Mouse (Mus musculus): ENCODE results near the gene Vps50. TPM values are rescaled to one million over a fixed set of nuclear protein-coding genes. Genes with fewer than 3 reads are reported as not detected.
"Not testable (repeated sequence)": the region's sequence is repeated elsewhere in the genome, so short reads cannot be mapped to it uniquely, and the experiment has no call there.

Gene Vps50
- polyA plus RNA-seq, 1 experiment from 2014 or later = 27.0 TPM

DNA sequence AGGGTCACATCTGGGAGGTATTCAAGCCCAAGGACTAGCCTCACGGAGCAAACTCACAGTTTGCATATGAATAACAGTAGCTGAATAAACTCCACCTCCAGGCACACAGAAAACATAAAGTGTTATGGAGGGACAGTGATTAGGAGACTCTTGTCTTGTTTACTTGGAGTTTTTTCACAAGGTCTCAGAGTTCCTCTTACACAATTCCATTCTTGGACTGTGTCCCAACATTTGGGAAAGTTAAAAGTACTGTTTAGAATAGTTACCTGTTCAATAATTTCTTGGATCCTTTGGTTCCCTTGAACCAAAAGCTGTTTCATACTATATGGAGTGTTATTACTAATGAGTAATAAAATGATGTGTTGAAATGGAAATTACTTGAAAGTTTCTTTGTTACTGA is 46.8 kb downstream of the Vps50 start:
- DNase-seq (ENCODE audit: low spot score) = no peak
- no peak for ATAC-seq (replicated peaks; ENCODE audit: low FRiP score)
- WGBS = 83% methylated on average over 1 of the region's 1 CpGs
- H3K4me3 ChIP-seq (ENCODE audit: low read depth, low read length) = no peak overlapping the region
- H3K36me3 ChIP-seq (ENCODE audit: control insufficient read depth, insufficient read depth, low read length) = no peaks in the 10 kb centered on the region
- H3K4me1 ChIP-seq (replicated peaks; ENCODE audit: control insufficient read depth, insufficient read depth, low read length) = no peaks in the 10 kb centered on the region
- no peaks in the 10 kb centered on the region for H3K27me3 ChIP-seq (replicated peaks; ENCODE audit: control insufficient read depth, insufficient read depth, low read length)
- no peaks in the 10 kb centered on the region for H3K9me3 ChIP-seq (ENCODE audit: control insufficient read depth, low read length)
- H3K27ac ChIP-seq (ENCODE audit: low read depth, low read length) = no peak overlapping the region
- H3K9ac ChIP-seq (ENCODE audit: low read depth, low read length) = no peak overlapping the region
- H3K4me2 ChIP-seq = no peak overlapping the region

DNA sequence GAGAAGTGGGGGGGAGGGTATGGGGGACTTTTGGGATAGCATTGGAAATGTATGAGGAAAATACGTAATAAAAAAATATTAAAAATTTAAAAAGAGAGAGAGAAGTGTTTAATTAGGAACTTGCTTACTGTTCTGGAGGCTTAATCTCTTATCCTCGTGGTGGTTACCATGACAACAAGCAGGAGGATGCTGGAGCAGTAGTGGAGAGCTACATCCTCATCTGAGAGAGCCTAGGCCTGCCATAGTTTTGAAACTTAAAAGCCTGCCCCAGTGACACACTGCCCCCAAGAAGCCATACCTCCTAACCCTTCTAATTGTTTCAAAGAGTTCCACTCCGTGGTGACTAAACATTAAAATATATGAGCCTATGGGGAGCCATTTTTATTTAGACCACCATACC is 50.8 kb downstream of the Vps50 start:
- Histone ChIP-seq H3K9me3 (ENCODE audit: control insufficient read depth, low read length) (no peaks in the 10 kb centered on the region), H3K27ac (ENCODE audit: low read depth, low read length) (no peak overlapping the region), H3K4me3 (ENCODE audit: low read depth, low read length) (no peak overlapping the region), H3K36me3 (ENCODE audit: control insufficient read depth, insufficient read depth, low read length) (no peaks in the 10 kb centered on the region), H3K27me3 (replicated peaks; ENCODE audit: control insufficient read depth, insufficient read depth, low read length) (no peaks in the 10 kb centered on the region), H3K4me2 (no peak overlapping the region), H3K4me1 (replicated peaks; ENCODE audit: control insufficient read depth, insufficient read depth, low read length) (no peaks in the 10 kb centered on the region), H3K9ac (ENCODE audit: low read depth, low read length) (no peak overlapping the region)
- ATAC-seq (replicated peaks; ENCODE audit: low FRiP score) = 0 out of 2 replicates have a peak, but pooled peaks have one; percentile 15
- 79% methylated on average over 3 of the region's 3 CpGs for WGBS
- no peak for DNase-seq (ENCODE audit: low spot score)

DNA sequence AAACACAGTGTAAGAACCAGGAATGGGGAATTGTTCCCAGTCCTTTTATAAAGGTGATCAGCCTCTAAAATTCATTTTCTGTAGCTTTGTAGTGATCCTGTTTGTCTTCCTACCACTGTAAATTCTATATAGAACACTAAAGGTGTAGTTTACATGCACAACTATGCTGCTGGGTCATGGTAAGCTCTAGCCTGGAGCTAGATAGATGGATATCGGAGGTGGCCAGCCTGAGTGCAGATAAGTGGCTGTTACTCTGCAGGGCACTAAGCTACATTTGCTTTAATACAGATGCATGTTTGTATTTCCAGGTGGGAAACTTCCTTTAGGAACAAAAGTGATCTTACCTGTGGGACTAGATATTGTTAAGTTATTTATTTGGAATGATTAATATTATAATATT is 51.8 kb downstream of the Vps50 start:
- Histone ChIP-seq H3K4me1 (replicated peaks; ENCODE audit: control insufficient read depth, insufficient read depth, low read length) (no peaks in the 10 kb centered on the region), H3K4me2 (no peak overlapping the region), H3K27me3 (replicated peaks; ENCODE audit: control insufficient read depth, insufficient read depth, low read length) (no peaks in the 10 kb centered on the region), H3K27ac (ENCODE audit: low read depth, low read length) (no peak overlapping the region), H3K9me3 (ENCODE audit: control insufficient read depth, low read length) (no peaks in the 10 kb centered on the region), H3K4me3 (ENCODE audit: low read depth, low read length) (no peak overlapping the region), H3K36me3 (ENCODE audit: control insufficient read depth, insufficient read depth, low read length) (no peaks in the 10 kb centered on the region), H3K9ac (ENCODE audit: low read depth, low read length) (no peak overlapping the region)
- 85% methylated on average over 1 of the region's 1 CpGs for WGBS
- ATAC-seq (replicated peaks; ENCODE audit: low FRiP score) (0 out of 2 replicates have a peak, but pooled peaks have one; percentile 63), DNase-seq (ENCODE audit: low spot score) (no peak)

GRCm38 (mm10) chr6:3552681-3553080 is 54.5 kb downstream of the Vps50 start:
- not testable (repeated sequence) for H3K9ac ChIP-seq (ENCODE audit: low read depth, low read length); H3K4me3 ChIP-seq (ENCODE audit: low read depth, low read length); H3K4me2 ChIP-seq; H3K27me3 ChIP-seq (replicated peaks; ENCODE audit: control insufficient read depth, insufficient read depth, low read length); H3K4me1 ChIP-seq (replicated peaks; ENCODE audit: control insufficient read depth, insufficient read depth, low read length); H3K27ac ChIP-seq (ENCODE audit: low read depth, low read length); DNase-seq (ENCODE audit: low spot score); H3K36me3 ChIP-seq (ENCODE audit: control insufficient read depth, insufficient read depth, low read length); H3K9me3 ChIP-seq (ENCODE audit: control insufficient read depth, low read length)
- WGBS = 84% methylated on average over 9 of the region's 9 CpGs
- ATAC-seq (replicated peaks; ENCODE audit: low FRiP score) = 0 out of 2 replicates have a peak, but pooled peaks have one; percentile 43

DNA sequence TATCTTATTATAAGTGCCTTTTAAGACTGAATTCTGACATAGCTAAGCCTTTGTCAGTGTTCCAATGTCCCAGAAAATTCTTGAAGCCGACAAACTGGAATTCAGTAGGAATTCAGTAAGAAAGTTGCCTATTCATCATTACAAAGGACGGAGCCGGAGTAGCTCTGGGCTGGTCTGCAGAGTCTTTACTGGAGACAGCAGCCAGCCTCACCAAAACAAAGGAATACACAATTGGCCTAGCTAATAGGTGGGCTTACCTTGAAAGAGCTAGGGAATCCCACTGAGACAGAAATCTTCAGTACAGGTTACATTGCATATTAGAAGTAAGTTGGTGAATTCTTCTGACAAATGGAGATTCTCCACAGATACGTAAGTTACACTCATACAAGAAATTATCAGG is 59.0 kb downstream of the Vps50 start:
- Histone ChIP-seq H3K4me1 (replicated peaks; ENCODE audit: control insufficient read depth, insufficient read depth, low read length) (no peaks in the 10 kb centered on the region), H3K9ac (ENCODE audit: low read depth, low read length) (no peak overlapping the region), H3K4me2 (no peak overlapping the region), H3K9me3 (ENCODE audit: control insufficient read depth, low read length) (no peaks in the 10 kb centered on the region), H3K4me3 (ENCODE audit: low read depth, low read length) (no peak overlapping the region), H3K36me3 (ENCODE audit: control insufficient read depth, insufficient read depth, low read length) (no peaks in the 10 kb centered on the region), H3K27ac (ENCODE audit: low read depth, low read length) (no peak overlapping the region), H3K27me3 (replicated peaks; ENCODE audit: control insufficient read depth, insufficient read depth, low read length) (no peaks in the 10 kb centered on the region)
- DNase-seq (ENCODE audit: low spot score) (no peak), ATAC-seq (replicated peaks; ENCODE audit: low FRiP score) (no peak)
- 89% methylated on average over 4 of the region's 4 CpGs for WGBS

- DNase-seq (ENCODE audit: low spot score) = no peak
- no peak overlapping the region for H3K27ac ChIP-seq (ENCODE audit: low read depth, low read length)
- no peak overlapping the region for H3K4me3 ChIP-seq (ENCODE audit: low read depth, low read length)
- no peak overlapping the region for H3K4me2 ChIP-seq
- ATAC-seq (replicated peaks; ENCODE audit: low FRiP score) = no peak
- 69% methylated on average over 5 of the region's 5 CpGs for WGBS
- H3K4me1 ChIP-seq (replicated peaks; ENCODE audit: control insufficient read depth, insufficient read depth, low read length) = 0 out of 2 replicates have a peak, but pooled peaks cover 2% of the 10 kb centered on the region
- no peaks in the 10 kb centered on the region for H3K36me3 ChIP-seq (ENCODE audit: control insufficient read depth, insufficient read depth, low read length)
- no peaks in the 10 kb centered on the region for H3K9me3 ChIP-seq (ENCODE audit: control insufficient read depth, low read length)
- H3K9ac ChIP-seq (ENCODE audit: low read depth, low read length) = no peak overlapping the region
- no peaks in the 10 kb centered on the region for H3K27me3 ChIP-seq (replicated peaks; ENCODE audit: control insufficient read depth, insufficient read depth, low read length)
Observed at GRCm38 (mm10) chr6:3560009-3560408, 61.8 kb downstream of the Vps50 start.

GRCm38 (mm10) chr6:3562301-3562700 is 64.1 kb downstream of the Vps50 start:
- no peak for DNase-seq (ENCODE audit: low spot score)
- ATAC-seq (replicated peaks; ENCODE audit: low FRiP score) = no peak
- no peak overlapping the region for H3K27ac ChIP-seq (ENCODE audit: low read depth, low read length)
- H3K36me3 ChIP-seq (ENCODE audit: control insufficient read depth, insufficient read depth, low read length) = no peaks in the 10 kb centered on the region
- no peaks in the 10 kb centered on the region for H3K27me3 ChIP-seq (replicated peaks; ENCODE audit: control insufficient read depth, insufficient read depth, low read length)
- no peaks in the 10 kb centered on the region for H3K9me3 ChIP-seq (ENCODE audit: control insufficient read depth, low read length)
- H3K4me3 ChIP-seq (ENCODE audit: low read depth, low read length) = no peak overlapping the region
- no peak overlapping the region for H3K9ac ChIP-seq (ENCODE audit: low read depth, low read length)
- H3K4me2 ChIP-seq = no peak overlapping the region
- H3K4me1 ChIP-seq (replicated peaks; ENCODE audit: control insufficient read depth, insufficient read depth, low read length) = peaks cover 7% of the 10 kb centered on the region; the same call in 1 of the 2 replicates

DNA sequence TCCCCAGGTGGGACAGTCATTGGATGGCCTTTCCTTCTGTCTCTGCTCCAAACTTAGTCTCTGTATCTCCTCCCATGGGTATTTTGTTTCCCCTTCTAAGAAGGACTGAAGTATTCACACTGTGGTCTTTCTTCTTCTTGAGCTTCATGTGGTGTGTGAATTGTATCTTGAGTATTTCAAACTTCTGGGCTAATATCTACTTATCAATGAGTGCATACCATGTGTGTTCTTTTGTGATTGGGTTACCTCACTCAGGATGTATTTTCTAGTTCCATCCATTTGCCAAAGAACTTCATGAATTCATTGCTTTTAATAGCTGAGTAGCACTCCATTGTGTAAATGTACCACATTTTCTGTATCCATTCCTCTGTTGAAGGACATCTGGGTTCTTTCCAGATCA is 65.9 kb downstream of the Vps50 start:
- not testable (repeated sequence) for H3K27ac ChIP-seq (ENCODE audit: low read depth, low read length); H3K4me2 ChIP-seq; H3K4me3 ChIP-seq (ENCODE audit: low read depth, low read length); H3K36me3 ChIP-seq (ENCODE audit: control insufficient read depth, insufficient read depth, low read length); H3K9ac ChIP-seq (ENCODE audit: low read depth, low read length); H3K4me1 ChIP-seq (replicated peaks; ENCODE audit: control insufficient read depth, insufficient read depth, low read length); H3K9me3 ChIP-seq (ENCODE audit: control insufficient read depth, low read length); H3K27me3 ChIP-seq (replicated peaks; ENCODE audit: control insufficient read depth, insufficient read depth, low read length); DNase-seq (ENCODE audit: low spot score)
- peak; percentile 45 for ATAC-seq (replicated peaks; ENCODE audit: low FRiP score)

GRCm38 (mm10) chr6:3565005-3565404 is 66.8 kb downstream of the Vps50 start:
- Histone ChIP-seq H3K36me3 (ENCODE audit: control insufficient read depth, insufficient read depth, low read length) (no peaks in the 10 kb centered on the region), H3K9me3 (ENCODE audit: control insufficient read depth, low read length) (no peaks in the 10 kb centered on the region), H3K27ac (ENCODE audit: low read depth, low read length) (peak overlapping the region; percentile 79), H3K27me3 (replicated peaks; ENCODE audit: control insufficient read depth, insufficient read depth, low read length) (no peaks in the 10 kb centered on the region), H3K4me3 (ENCODE audit: low read depth, low read length) (no peak overlapping the region), H3K4me1 (replicated peaks; ENCODE audit: control insufficient read depth, insufficient read depth, low read length) (peaks cover 7% of the 10 kb centered on the region; the same call in 1 of the 2 replicates), H3K4me2 (no peak overlapping the region), H3K9ac (ENCODE audit: low read depth, low read length) (no peak overlapping the region; the same call in 1 of the 2 replicates)
- ATAC-seq (replicated peaks; ENCODE audit: low FRiP score) (no peak), DNase-seq (ENCODE audit: low spot score) (no peak)
- 85% methylated on average over 4 of the region's 4 CpGs for WGBS
